In genomic region chr13:36733566-36733965, GRCm38 (mm10) we compare ENCODE assay signal across 8 mouse cellular contexts. TPM values are rescaled to one million over a fixed set of nuclear protein-coding genes. Genes with fewer than 3 reads are reported as not detected.
DNase-seq lines count a peak whose midpoint lies in the region; ATAC-seq lines count a peak whose summit lies in the region.

No protein-coding gene starts in this region.

- no peak for ATAC-seq in intestine, embryonic 14.5 days (replicated peaks; ENCODE audit: low FRiP score, low TSS enrichment, low read depth)

- H3K27ac ChIP-seq in intestine, embryonic 14.5 days (ENCODE audit: low read depth) = no peak overlapping the region

- H3K4me3 ChIP-seq in intestine, embryonic 14.5 days (ENCODE audit: low read depth, low read length) = peak overlapping the region; percentile 38

- no peaks in the 10 kb centered on the region for H3K9me3 ChIP-seq in intestine, embryonic 14.5 days (ENCODE audit: control insufficient read depth, low read length)

- peaks cover 76% of the 10 kb centered on the region for H3K27me3 ChIP-seq in intestine, embryonic 14.5 days (replicated peaks; ENCODE audit: control insufficient read depth, insufficient read depth, low read length)

- WGBS in intestine, embryonic 14.5 days = 3% methylated on average over 10 of the region's 10 CpGs

- H3K9ac ChIP-seq in intestine, embryonic 14.5 days (ENCODE audit: low read length) = no peak overlapping the region; the same call in 1 of the 2 replicates

- no peaks in the 10 kb centered on the region for H3K36me3 ChIP-seq in intestine, embryonic 14.5 days (ENCODE audit: control insufficient read depth, insufficient read depth, low read length)

- peak; percentile 36 for DNase-seq in cerebellum, adult 11-12 months
- DNase-seq in cerebellum, postnatal 4 days (ENCODE audit: low spot score in 2 of 2) = no peak
- peak; percentile 8 for DNase-seq in right cerebral cortex, postnatal 4 days
- no peak for DNase-seq in right cerebral cortex, postnatal 14 days
- DNase-seq in intestine, embryonic 14.5 days (ENCODE audit: low spot score) = no peak
- DNase-seq in retina, postnatal 1 day = peak; percentile 44
- DNase-seq in lung, postnatal 10 days = no peak
- no peak for DNase-seq in spleen, postnatal 10 days (ENCODE audit: low spot score in 2 of 2)

- peak overlapping the region; percentile 69 for H3K4me2 ChIP-seq in intestine, embryonic 14.5 days (ENCODE audit: low read length)

- H3K4me1 ChIP-seq in intestine, embryonic 14.5 days (replicated peaks; ENCODE audit: control insufficient read depth, insufficient read depth, low read length) = no peaks in the 10 kb centered on the region

RNA-seq across cellular contexts. Expression of gene Nrn1, which starts 1.4 kb away (rescaled TPM):
- 13.5 and 15.9 TPM in 2 replicates for polyA plus RNA-seq in intestine, embryonic 14.5 days (2014; fragmentation: Nextera tagmentation; extraction: Ambion mirVana)

Comparison
In these comparisons a context has a peak if more than half of its experiments do, and no peak if none do; other contexts are left out.
1. DNase-seq: peak in cerebellum, adult 11-12 months (single experiment), right cerebral cortex, postnatal 4 days (single experiment) and retina, postnatal 1 day (single experiment); none in cerebellum, postnatal 4 days (0 of 2), right cerebral cortex, postnatal 14 days (single experiment), intestine, embryonic 14.5 days (single experiment), lung, postnatal 10 days (single experiment) and spleen, postnatal 10 days (0 of 2).